Mouse (Mus musculus): ENCODE data around the gene Klk10.

The Klk10 gene

GRCm38 (mm10) chr7:43780746-43781145 is at the start of gene Klk10:
Gene Klk10, plus strand, starts transcription at chr7:43781035.
- DNase-seq: no peak

- DNase-seq: no peak
These were observed 33.0 kb upstream of the Klk10 start for GRCm38 (mm10) chr7:43747788-43748187.

GRCm38 (mm10) chr7:43752806-43753205 is 28.0 kb upstream of the Klk10 start:
- DNase-seq: no peak

GRCm38 (mm10) chr7:43766484-43766883 is 14.4 kb upstream of the Klk10 start:
- no peak for DNase-seq

GRCm38 (mm10) chr7:43768597-43768996 is 12.2 kb upstream of the Klk10 start, which contains the start of gene Klk12:
Gene Klk12, plus strand, starts transcription at chr7:43768897.
- no peak for DNase-seq

GRCm38 (mm10) chr7:43769636-43770035 is 11.2 kb upstream of the Klk10 start:
- no peak for DNase-seq

GRCm38 (mm10) chr7:43770701-43771100 is 10.1 kb upstream of the Klk10 start:
- DNase-seq: no peak

GRCm38 (mm10) chr7:43771916-43772315 is 8.9 kb upstream of the Klk10 start:
- DNase-seq: no peak

- DNase-seq: no peak
These were observed 7.9 kb upstream of the Klk10 start for GRCm38 (mm10) chr7:43772901-43773300.

- DNase-seq: no peak
These were observed 6.5 kb upstream of the Klk10 start, which contains the start of gene Klk11 for GRCm38 (mm10) chr7:43774364-43774763. Gene Klk11, plus strand, starts transcription at chr7:43774604.

GRCm38 (mm10) chr7:43774802-43775201 is 6.0 kb upstream of the Klk10 start:
- no peak for DNase-seq

- DNase-seq: no peak
These were observed 5.4 kb upstream of the Klk10 start for GRCm38 (mm10) chr7:43775311-43776057.

- DNase-seq: no peak
These were observed 4.3 kb upstream of the Klk10 start for GRCm38 (mm10) chr7:43776506-43776905.

GRCm38 (mm10) chr7:43777423-43777822 is 3.4 kb upstream of the Klk10 start:
- no peak for DNase-seq

GRCm38 (mm10) chr7:43778176-43778970 is 2.5 kb upstream of the Klk10 start:
- no peak for DNase-seq

- no peak for DNase-seq
These were observed 594 bp upstream of the Klk10 start for GRCm38 (mm10) chr7:43780241-43780640.

GRCm38 (mm10) chr7:43781541-43781940 is 706 bp downstream of the Klk10 start:
- no peak for DNase-seq

- DNase-seq: no peak
These were observed 1.7 kb downstream of the Klk10 start for GRCm38 (mm10) chr7:43782275-43783265.

GRCm38 (mm10) chr7:43785286-43785685 is 4.5 kb downstream of the Klk10 start:
- DNase-seq: no peak

- DNase-seq: no peak
These were observed 7.3 kb downstream of the Klk10 start for GRCm38 (mm10) chr7:43788096-43788495.

GRCm38 (mm10) chr7:43789295-43789694 is 8.5 kb downstream of the Klk10 start:
- no peak for DNase-seq

- no peak for DNase-seq
These were observed 10.8 kb downstream of the Klk10 start, which contains the start of gene Klk9 for GRCm38 (mm10) chr7:43791591-43791990. Gene Klk9, plus strand, starts transcription at chr7:43791891.

GRCm38 (mm10) chr7:43796355-43796754 is 15.5 kb downstream of the Klk10 start:
- no peak for DNase-seq
